Mouse (Mus musculus) gastrocnemius, adult 18-20 months (tissue): ENCODE measurements around the gene Dlx4. TPM values are rescaled to one million over a fixed set of nuclear protein-coding genes. Genes with fewer than 3 reads are reported as not detected.
A peak's percentile ranks its signal among the peaks of the same experiment; 100 is the strongest.

Source experiments
- DNase-seq: peaks from one replicate; pipeline ENCODE4 v3.0.0; 2021; ENCODE audit warnings: low spot score
- total RNA-seq, 2 experiments: library from RNA; stranded (reverse); gene quantifications; 2 replicates each; pipeline ENCODE4 v1.2.3; 2021

Gene Dlx4
- total RNA-seq, 2 experiments from 2014 or later, result not detected

DNA sequence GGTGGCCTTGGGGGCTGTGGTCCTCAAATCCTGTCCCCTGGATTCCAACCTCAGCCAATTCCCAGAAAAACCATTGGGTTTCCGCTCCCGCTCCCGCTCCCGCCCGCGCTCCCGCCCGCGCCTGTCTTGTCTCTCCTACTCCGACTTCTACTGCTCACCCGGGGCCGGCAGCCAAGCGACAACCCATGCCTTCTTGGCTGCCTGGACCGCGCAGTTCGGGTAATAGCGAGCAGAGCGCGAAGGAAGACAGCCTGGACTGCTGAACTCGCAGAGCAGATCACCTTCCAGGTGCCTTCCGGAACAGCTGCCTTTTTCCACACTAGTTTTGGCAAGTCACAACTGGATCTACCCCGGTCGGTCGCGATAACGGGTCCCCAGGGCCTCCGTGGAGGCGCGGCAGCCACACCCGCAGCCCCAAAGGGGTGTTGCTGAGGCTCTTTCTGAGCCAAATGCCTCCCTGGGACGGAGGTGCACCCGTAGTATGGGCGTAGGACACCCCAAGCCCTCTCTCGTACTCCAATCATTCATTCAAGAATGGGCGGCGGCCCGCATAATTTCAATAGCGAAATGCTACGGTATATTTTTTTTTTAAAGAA is 3.0 kb downstream of the Dlx4 start:
- peak; percentile 25 for DNase-seq

- DNase-seq, result no peak
These were observed 3.8 kb downstream of the Dlx4 start for GRCm38 (mm10) chr11:95142258-95142657.

GRCm38 (mm10) chr11:95139871-95140270 is 6.2 kb downstream of the Dlx4 start:
- DNase-seq, result no peak

DNA sequence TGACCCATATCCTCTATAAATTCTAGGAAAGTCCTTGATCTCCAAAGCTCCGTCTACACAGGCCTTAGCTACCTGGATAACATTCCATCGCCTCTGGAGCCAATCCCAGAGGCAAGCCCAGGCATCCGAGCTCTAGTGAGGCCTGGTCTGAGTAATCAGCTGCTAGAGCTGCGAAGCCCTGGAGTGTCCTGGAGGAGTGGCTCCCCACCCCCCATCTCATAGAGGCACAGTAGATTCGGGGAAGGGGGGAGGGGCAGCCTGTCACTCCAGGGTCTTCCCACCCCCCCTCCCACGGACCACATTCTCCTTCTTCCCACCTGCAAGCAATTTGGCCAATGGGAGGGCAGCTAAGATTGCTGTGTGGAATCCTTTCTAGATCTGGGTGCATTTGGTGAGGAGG is 8.8 kb downstream of the Dlx4 start:
- DNase-seq, result no peak

DNA sequence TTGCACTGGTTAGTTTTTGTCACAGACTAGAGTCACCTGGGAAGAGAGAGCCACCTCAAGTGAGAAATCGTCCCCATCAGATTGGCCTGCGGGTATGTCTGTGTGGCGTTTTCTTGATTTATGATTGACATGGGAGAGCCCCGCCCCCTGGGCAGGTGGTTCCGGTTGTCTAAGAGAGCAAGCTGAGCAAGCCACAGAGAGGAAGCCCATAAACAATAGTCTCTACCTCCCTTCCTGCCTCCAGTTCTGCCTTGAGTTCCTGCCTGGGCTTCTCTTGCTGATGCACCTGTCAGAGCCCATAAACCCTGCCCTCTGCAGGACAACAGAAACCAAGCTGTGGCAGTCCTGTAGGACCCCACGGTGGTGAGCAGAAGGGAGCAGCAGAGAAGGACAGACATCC is 12.7 kb downstream of the Dlx4 start:
- DNase-seq, result no peak

DNA sequence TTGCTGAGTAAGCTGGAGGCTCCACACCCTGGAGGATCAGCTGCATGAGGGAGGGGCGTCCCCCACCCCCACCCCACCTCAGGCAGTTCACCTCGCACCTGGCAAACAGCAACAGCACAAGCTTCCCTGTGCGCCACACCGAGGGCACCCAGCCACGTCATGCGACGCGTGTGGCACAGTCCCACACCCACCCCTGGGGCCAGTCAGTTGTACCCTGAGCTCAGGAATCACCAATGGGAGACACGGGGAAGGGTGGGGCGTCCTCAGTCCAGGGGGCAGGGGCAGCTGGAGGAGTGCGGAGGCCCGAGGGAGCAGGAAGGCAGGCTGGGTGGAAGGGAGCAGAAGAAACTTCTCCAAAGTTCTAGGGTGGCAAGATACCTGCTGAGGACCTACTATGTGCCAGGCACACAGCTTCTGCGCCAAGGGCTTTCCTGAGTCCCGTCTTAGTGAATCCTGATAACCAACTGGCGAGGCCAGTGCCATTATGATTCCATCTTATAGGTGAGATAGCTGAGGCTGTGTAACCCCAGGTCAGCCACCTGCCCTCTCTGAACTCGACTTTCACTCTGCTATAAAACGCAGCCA is 15.3 kb downstream of the Dlx4 start:
- no peak for DNase-seq

GRCm38 (mm10) chr11:95128359-95128758 is 17.7 kb downstream of the Dlx4 start:
- no peak for DNase-seq

GRCm38 (mm10) chr11:95126272-95127245 is 19.5 kb downstream of the Dlx4 start:
- DNase-seq, result no peak

- no peak for DNase-seq
These were observed 20.6 kb downstream of the Dlx4 start for GRCm38 (mm10) chr11:95125366-95125948.

DNA sequence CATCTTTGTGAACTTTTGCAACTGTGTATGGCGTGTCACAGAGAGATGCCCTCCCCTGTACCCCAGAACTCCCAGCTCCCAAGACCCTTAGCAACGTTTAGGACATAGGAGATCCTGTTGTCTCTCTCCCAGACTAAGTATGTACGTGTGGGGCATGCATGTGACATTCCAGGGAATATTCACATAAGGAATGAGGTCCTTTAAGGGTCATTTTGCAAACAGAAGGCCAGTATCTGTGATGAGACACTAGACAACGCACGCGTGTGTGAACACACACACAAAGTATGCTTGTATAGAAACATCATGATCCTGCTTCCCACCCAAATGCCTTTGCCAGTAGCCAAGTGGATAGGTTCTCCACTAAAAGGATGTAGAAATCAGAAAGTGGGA is 24.0 kb downstream of the Dlx4 start:
- no peak for DNase-seq

- DNase-seq, result no peak
These were observed 24.6 kb downstream of the Dlx4 start for GRCm38 (mm10) chr11:95121161-95122099.

DNA sequence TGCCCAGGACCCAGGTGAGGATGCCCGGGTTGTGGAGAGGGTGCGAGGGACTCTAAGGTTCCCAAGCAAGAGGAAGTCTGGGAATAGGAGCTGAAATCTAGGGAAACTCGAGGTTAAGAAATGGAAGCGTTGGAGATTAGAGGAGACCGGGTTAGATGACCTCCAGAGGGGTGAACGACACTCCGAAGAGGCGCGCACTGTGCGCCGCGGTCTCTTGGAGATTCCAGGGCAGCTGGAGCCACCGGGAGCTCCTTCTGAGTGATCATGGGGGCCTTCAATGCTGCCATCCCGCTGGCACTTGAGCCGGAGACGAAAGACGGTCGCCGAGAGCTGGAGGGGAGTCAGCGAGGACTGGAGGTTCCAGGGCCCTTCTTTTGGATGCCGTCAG is 25.4 kb downstream of the Dlx4 start:
- no peak for DNase-seq

GRCm38 (mm10) chr11:95119990-95120632 is 26.0 kb downstream of the Dlx4 start, which contains the start of gene Dlx3:
TSS of gene Dlx3 (plus strand) at chr11:95120119.
- no peak for DNase-seq

DNA sequence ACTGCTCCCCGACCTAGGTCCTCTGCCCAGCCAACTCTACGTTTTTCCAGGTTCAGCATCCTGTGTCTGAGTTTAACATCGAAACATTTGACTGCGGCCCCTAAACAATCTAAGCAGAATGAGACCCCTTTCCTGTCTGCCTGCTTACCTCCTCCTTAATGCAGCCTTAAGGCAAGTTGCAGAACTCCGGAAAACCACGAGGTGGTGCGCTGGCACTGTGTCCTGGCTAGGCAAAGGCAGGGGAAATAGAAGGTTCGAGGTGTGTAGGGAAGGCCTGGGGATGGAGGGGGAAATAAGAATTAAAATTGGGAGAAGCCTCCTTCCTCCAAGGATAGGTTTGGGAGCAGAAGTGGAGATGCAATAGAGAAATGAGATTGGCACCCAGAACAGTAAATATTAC is 27.6 kb downstream of the Dlx4 start:
- peak; percentile 70 for DNase-seq

- DNase-seq, result peak; percentile 67
These were observed 29.0 kb downstream of the Dlx4 start for GRCm38 (mm10) chr11:95117030-95117429.

GRCm38 (mm10) chr11:95110081-95110480 is 36.0 kb downstream of the Dlx4 start:
- DNase-seq, result no peak

DNA sequence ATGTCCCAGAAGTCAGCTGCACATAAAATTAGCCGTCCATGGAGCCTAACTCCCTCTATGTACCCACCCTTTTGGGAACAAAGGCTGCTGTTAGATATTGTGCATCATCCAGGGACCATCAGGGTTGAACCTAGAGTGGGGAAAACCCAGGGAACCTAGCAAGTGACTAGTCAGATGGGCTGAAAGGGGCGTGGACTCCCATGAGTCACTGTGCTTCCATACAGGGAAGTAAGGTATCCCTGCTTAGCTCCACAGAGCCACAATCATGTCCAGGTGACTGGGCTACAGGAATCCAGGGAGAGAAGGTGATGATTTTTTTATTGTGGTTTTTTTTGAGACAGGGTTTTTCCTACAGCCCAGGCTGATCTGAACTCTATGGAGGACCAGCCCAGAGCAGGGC is 37.1 kb downstream of the Dlx4 start:
- DNase-seq, result no peak

GRCm38 (mm10) chr11:95106440-95107236 is 39.4 kb downstream of the Dlx4 start:
- peak; percentile 75 for DNase-seq

- no peak for DNase-seq
These were observed 40.7 kb downstream of the Dlx4 start for GRCm38 (mm10) chr11:95105274-95105874.
